Mouse (Mus musculus) left cerebral cortex, adult 11 months (tissue): ENCODE measurements around the gene Gbx1.

Source experiments
- DNase-seq: peaks from one replicate; pipeline ENCODE4 v3.0.0; 2022; ENCODE audit warnings: low spot score

Gene Gbx1

DNA sequence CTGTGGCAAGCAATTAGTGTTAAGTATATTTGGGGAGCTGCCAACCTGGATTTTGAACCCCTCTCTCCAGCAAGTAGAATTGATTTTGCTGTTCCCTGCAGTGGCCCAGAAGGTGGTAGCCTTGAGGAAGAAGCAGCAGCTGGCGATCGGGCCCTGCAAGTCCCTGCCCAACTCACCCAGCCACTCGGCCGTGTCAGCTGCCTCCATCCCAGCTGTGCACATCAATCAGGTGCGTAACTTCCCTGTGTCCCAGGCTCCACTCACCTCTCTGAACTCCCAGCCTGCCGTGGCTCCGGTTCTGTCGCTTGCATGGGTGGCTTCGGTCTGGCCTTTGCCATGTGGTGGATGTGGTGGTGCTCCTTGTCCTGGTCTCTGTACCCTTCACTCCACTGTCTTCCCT lies 49.1 kb downstream of the Gbx1 start:
- no peak for DNase-seq

DNA sequence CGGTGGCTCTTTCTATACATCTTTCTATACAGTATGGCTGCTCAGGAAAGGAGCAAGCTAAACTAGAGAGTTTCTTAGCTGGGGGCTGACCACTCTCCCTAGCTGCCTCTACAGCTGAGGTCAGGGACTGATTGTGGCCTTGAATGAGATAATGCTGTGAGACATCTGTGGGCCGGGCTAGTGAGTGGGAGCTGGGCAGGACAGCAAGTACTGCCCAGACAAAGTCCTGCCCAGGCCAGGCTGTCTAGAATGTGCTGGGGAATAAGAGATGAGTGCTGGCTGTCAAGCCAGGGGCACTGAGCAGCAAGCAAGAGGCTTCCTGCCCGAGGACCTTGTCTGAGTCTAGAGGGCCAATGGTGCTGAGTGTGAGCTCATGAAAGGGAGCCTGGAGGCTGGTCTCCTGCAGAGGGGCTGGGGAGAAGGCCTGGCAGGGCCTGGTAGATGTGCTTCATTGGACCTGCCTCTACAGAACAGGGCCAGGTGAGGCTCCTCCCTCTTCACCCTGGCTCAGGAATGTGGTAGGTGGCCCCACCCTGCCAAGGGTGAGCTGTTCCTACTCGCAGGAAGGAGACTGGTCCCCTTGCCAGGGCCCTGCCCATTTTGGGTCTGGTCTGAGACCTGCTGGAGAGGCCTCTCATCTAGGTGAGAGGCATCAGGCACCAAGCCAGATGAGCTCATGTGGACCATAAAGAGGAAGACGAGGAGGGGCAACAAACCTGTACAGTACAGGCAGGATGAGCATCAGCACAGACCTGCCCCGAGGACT lies 51.3 kb downstream of the Gbx1 start:
- no peak for DNase-seq

DNA sequence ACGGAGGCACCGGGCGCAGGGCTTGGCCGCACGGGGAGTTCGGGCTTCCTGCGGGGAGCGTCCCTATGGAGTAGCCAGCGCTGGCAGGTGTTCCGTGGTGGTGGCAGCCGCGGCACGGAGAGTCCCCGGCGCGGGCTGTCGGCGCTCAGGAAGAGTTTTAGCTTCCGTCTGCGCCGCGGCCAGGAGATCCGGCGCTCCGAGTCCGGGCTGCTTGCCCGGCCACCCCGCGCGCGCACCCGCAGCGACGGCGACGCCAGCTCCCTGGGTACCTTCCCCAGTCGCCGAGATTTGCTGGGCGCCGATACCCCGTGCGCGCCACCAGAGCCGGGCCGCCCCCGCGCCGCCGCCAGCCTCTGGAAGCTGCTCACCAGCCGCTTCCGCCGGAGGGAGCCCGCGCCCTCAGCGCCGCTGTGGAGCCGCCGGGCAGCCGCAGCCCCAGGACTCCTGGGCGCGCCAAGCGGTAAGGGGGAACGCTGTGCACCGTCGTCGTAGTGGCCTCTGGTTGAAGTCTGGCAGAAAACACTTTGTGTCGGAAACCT lies 52.2 kb downstream of the Gbx1 start:
- DNase-seq, result no peak

DNA sequence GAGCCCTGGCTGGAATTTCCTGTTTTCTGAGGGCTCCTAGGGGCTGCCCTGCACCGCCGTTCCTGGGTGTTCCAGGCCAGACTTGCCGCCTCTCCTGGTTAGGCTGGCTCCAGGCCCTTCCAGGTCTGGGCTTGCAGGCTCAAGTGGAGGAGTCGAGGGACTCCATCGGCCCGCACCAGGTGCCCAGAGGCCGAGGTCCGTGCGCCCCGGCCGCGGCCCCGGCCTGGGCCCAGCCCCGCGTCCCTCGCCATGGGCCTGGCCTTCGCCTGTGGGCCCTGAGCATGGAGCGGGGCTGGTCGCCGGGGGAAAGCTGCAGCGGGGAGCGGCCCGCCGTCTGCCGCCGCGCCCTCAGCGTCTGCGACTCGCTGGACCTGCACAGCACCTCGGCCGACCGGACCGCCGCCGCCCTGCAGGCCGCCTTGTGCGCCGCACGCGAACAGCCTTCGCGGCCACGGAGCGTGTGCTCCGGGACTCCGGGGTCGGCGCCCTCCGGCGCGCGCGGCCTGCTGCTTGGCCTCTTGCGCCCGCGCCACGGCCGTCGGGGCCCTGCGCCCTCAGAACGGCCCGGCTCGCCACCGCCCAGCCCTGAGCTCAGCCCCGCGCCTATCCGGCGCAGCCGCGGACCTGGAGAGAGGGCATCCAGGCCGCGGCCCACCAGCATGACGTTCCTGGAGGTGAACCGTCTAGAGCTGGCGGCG lies 52.8 kb downstream of the Gbx1 start:
- no peak for DNase-seq

DNA sequence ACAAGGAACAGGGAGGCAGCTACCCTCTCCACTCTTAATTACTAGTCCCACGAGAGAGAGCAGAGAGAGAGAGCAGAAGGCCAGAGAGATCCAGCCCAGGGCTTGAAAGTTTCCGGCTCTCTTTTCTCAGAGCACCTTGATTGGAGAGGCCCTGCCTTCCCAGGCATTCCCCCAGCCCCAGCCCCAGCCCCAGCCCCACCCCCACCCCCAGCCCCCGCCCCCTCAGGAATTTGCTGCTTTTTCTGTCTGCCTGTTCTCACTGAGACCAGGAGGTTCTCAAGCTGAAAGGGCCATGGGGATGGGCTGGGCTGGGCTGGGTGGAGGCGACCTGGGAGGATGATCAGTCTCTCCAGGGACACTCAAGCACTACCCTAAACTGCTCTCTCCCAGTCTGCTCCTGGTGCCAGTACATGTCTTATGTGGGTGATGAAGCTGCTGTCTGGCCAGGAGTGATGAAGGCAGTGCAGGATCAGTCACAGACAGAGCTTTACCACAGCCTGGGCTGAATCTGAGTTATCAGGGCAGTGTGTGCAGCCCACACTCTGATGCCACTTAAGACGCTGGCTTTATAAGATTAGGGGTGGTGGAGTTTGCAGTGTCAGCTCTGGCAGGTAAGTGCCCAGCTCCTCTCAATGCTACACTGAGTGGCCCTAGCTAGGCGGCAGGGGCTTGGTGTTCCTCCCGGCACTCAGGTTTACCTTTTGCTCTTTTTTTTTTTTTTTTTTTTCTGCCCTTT lies 54.0 kb downstream of the Gbx1 start:
- DNase-seq, result no peak

DNA sequence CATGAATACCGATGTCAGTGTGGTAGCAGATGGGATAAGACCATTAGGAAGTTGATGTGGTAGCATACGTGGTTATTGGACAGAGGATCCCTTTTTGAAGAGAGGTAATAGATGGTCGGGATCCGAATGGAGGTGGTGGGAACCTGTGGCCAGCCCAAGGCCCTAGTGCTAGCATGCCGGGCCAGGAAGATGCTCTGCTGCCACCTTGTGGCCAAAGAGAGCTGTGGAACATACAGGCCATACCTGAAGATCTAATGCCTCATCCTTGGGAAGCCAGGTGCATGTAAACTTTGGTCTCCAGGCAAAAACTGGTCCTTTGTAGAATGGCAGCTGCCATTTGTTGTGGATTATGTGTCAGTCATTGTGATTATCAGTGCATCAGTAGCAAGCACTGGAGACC lies 56.4 kb downstream of the Gbx1 start:
- DNase-seq, result no peak

DNA sequence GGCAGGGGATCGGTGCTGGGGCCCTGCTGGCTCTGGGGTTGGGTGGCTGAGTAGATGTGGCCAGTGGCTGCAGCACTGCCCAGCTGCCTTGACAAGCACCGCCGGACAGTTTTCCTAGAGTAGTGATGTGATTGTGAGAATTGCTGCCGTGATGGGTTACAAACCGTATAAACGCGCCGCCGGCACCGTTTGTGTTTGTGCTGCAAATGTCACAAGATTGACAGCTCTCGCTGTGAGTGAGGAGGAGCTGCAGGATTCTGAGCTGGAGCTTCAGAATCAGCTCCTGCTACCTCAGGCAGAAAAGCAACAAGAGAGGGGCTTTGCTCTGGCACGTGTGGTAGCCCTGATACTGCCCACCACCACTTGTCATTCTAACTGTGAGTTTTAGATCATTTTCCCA lies 60.2 kb downstream of the Gbx1 start:
- DNase-seq, result no peak

DNA sequence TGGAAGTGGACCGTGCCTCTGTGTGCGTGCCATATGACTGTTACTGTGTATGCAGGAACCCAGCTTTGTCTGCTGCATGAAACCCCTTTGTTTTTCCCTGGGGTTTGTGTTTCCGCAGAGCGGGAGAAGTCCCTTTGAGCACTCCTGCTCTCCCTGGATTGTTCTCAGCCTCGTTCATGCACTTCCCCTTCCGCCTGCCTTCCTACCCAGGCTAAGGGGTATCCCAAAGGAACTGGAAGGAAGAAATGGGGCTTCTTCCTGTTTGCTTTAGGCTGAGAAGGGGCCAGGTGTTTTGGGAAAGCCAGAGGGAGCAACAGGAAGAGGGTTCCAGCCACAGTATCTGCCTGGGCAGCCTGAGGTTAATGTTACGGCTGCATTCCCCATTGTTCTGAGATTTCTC lies 71.4 kb downstream of the Gbx1 start:
- DNase-seq, result no peak

DNA sequence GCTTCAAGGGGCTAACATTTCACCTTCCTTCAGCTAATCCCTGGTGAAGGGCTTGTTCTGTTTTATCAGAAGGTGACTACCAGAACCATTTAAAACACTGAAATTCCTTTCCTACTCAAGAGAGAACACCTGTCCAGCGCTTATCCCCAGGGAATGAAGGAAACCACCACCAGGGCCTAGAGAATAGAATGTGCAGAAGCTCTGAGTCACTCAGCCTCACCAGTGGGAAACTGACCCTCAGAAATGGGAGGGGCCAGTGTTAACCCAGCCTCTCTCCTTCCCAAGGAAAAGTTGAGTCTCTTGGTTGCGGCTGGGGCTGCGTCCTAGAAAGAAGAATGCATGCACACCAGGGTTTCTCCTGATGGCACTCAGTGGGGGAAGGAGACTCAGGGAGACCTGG lies 71.9 kb downstream of the Gbx1 start:
- no peak for DNase-seq

DNA sequence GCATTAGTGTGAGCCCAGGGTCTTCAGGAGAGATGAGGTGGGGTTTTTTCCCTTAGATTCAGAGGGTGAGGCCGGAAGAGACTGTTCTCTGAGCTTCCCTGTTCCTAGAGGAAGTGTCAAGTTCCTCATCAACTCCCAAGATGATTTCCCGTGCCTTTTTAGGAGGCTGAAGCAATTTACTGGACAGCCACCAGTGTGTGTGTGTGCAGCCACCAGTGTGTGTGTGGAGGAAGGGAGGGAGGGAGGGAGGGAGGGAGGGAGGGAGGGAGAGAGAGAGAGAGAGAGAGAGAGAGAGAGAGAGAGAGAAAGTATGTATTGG lies 73.1 kb downstream of the Gbx1 start:
- DNase-seq, result no peak

DNA sequence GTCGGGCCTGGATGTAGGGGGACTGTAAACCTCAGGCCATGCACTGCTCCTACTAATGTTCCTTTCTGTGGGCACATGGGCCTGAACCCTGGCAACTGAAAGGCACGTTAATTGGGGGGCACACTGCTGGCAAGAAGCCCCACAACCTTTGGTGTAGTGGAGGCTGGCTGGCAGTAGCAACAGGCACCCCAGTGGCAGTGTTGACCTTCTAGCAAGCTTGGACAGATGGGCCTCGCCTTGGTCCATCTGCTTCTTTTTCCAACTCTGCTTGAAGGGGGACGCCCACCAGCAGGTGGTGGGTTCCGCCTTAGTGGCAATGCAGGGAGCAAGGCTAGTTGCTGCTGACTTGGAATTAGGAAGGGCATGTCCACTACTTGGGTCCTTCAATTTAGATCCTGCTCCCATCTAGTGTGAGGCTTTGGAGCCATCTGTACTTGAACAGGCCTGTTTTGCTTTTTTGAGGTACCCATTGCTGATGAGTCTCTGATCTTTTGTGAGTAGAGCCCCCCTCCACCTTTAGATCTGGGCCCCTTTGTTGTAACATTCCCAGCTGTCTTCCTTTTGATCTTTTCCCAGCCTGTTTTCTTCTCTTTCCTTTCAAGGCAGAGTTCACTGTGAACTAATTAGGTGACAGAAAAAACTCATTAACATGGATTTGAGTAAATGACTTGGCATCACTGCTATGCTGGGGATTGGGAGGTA lies 73.6 kb downstream of the Gbx1 start:
- DNase-seq, result no peak
